Mouse (Mus musculus): Measurements from ENCODE around the gene E2f6. TPM values are rescaled to one million over a fixed set of nuclear protein-coding genes. Genes with fewer than 3 reads are reported as not detected.

Gene E2f6
- polyA plus RNA-seq, 1 experiment from 2014 or later, result 75.3 TPM

GRCm38 (mm10) chr12:16848501-16848900, 37.7 kb downstream of the E2f6 start:
- WGBS, result 87% methylated on average over 2 of the region's 2 CpGs
- ATAC-seq (ENCODE audit: low FRiP score), result no peak
- Histone ChIP-seq H3K9ac (ENCODE audit: low read depth, low read length) (no peak overlapping the region), H3K36me3 (ENCODE audit: control insufficient read depth, insufficient read depth, low read length) (no peaks in the 10 kb centered on the region), H3K4me2 (replicated peaks; ENCODE audit: low read depth, low read length) (no peak overlapping the region), H3K27ac (ENCODE audit: low read depth, low read length) (no peak overlapping the region), H3K4me3 (ENCODE audit: low read depth, low read length) (no peak overlapping the region), H3K4me1 (replicated peaks; ENCODE audit: control insufficient read depth, insufficient read depth, low read length) (no peaks in the 10 kb centered on the region), H3K27me3 (ENCODE audit: control insufficient read depth, insufficient read depth, low read length) (no peaks in the 10 kb centered on the region), H3K9me3 (ENCODE audit: control insufficient read depth, low read length) (no peaks in the 10 kb centered on the region)
- DNase-seq (ENCODE audit: low spot score), result no peak

- Histone ChIP-seq H3K4me2 (replicated peaks; ENCODE audit: low read depth, low read length) (no peak overlapping the region), H3K4me3 (ENCODE audit: low read depth, low read length) (no peak overlapping the region), H3K9ac (ENCODE audit: low read depth, low read length) (no peak overlapping the region), H3K27me3 (ENCODE audit: control insufficient read depth, insufficient read depth, low read length) (no peaks in the 10 kb centered on the region), H3K27ac (ENCODE audit: low read depth, low read length) (no peak overlapping the region), H3K4me1 (replicated peaks; ENCODE audit: control insufficient read depth, insufficient read depth, low read length) (no peaks in the 10 kb centered on the region), H3K9me3 (ENCODE audit: control insufficient read depth, low read length) (no peaks in the 10 kb centered on the region), H3K36me3 (ENCODE audit: control insufficient read depth, insufficient read depth, low read length) (no peaks in the 10 kb centered on the region)
- WGBS, result 69% methylated on average over 2 of the region's 2 CpGs
- ATAC-seq (ENCODE audit: low FRiP score), result no peak
- no peak for DNase-seq (ENCODE audit: low spot score)
Measured at GRCm38 (mm10) chr12:16849821-16850220, 39.1 kb downstream of the E2f6 start.

- WGBS, result 44% methylated on average over 16 of the region's 16 CpGs
- Histone ChIP-seq H3K4me3 (ENCODE audit: low read depth, low read length) (no peak overlapping the region), H3K9ac (ENCODE audit: low read depth, low read length) (no peak overlapping the region), H3K4me1 (replicated peaks; ENCODE audit: control insufficient read depth, insufficient read depth, low read length) (no peaks in the 10 kb centered on the region), H3K36me3 (ENCODE audit: control insufficient read depth, insufficient read depth, low read length) (no peaks in the 10 kb centered on the region), H3K9me3 (ENCODE audit: control insufficient read depth, low read length) (no peaks in the 10 kb centered on the region), H3K27me3 (ENCODE audit: control insufficient read depth, insufficient read depth, low read length) (no peaks in the 10 kb centered on the region), H3K27ac (ENCODE audit: low read depth, low read length) (no peak overlapping the region), H3K4me2 (replicated peaks; ENCODE audit: low read depth, low read length) (no peak overlapping the region)
- ATAC-seq (ENCODE audit: low FRiP score) (no peak), DNase-seq (ENCODE audit: low spot score) (peak; percentile 51)
Measured at GRCm38 (mm10) chr12:16850431-16851375, 39.9 kb downstream of the E2f6 start.

- H3K4me3 ChIP-seq (ENCODE audit: low read depth, low read length), result no peak overlapping the region
- WGBS, result 89% methylated on average over 11 of the region's 11 CpGs
- H3K4me1 ChIP-seq (replicated peaks; ENCODE audit: control insufficient read depth, insufficient read depth, low read length), result no peaks in the 10 kb centered on the region
- no peak for ATAC-seq (ENCODE audit: low FRiP score)
- H3K36me3 ChIP-seq (ENCODE audit: control insufficient read depth, insufficient read depth, low read length), result no peaks in the 10 kb centered on the region
- no peak overlapping the region for H3K27ac ChIP-seq (ENCODE audit: low read depth, low read length)
- H3K9me3 ChIP-seq (ENCODE audit: control insufficient read depth, low read length), result no peaks in the 10 kb centered on the region; the same call in 1 of the 2 replicates
- no peak overlapping the region for H3K4me2 ChIP-seq (replicated peaks; ENCODE audit: low read depth, low read length)
- no peak overlapping the region for H3K9ac ChIP-seq (ENCODE audit: low read depth, low read length)
- no peaks in the 10 kb centered on the region for H3K27me3 ChIP-seq (ENCODE audit: control insufficient read depth, insufficient read depth, low read length)
- no peak for DNase-seq (ENCODE audit: low spot score)
Measured at GRCm38 (mm10) chr12:16853431-16854165, 42.8 kb downstream of the E2f6 start.

- no peaks in the 10 kb centered on the region for H3K36me3 ChIP-seq (ENCODE audit: control insufficient read depth, insufficient read depth, low read length)
- no peaks in the 10 kb centered on the region for H3K27me3 ChIP-seq (ENCODE audit: control insufficient read depth, insufficient read depth, low read length)
- H3K4me2 ChIP-seq (replicated peaks; ENCODE audit: low read depth, low read length), result no peak overlapping the region
- H3K27ac ChIP-seq (ENCODE audit: low read depth, low read length), result peak overlapping the region; percentile 53; the same call in 1 of the 2 replicates
- no peak overlapping the region for H3K9ac ChIP-seq (ENCODE audit: low read depth, low read length)
- 25% methylated on average over 6 of the region's 6 CpGs for WGBS
- no peaks in the 10 kb centered on the region for H3K4me1 ChIP-seq (replicated peaks; ENCODE audit: control insufficient read depth, insufficient read depth, low read length)
- H3K4me3 ChIP-seq (ENCODE audit: low read depth, low read length), result no peak overlapping the region
- H3K9me3 ChIP-seq (ENCODE audit: control insufficient read depth, low read length), result no peaks in the 10 kb centered on the region; the same call in 1 of the 2 replicates
- ATAC-seq (ENCODE audit: low FRiP score) (peak; percentile 92), DNase-seq (ENCODE audit: low spot score) (peak; percentile 72)
Measured at GRCm38 (mm10) chr12:16855632-16856305, 45.0 kb downstream of the E2f6 start.

- no peaks in the 10 kb centered on the region for H3K27me3 ChIP-seq (ENCODE audit: control insufficient read depth, insufficient read depth, low read length)
- DNase-seq (ENCODE audit: low spot score), result no peak
- H3K4me2 ChIP-seq (replicated peaks; ENCODE audit: low read depth, low read length), result no peak overlapping the region
- H3K4me3 ChIP-seq (ENCODE audit: low read depth, low read length), result no peak overlapping the region
- H3K4me1 ChIP-seq (replicated peaks; ENCODE audit: control insufficient read depth, insufficient read depth, low read length), result no peaks in the 10 kb centered on the region
- WGBS, result 51% methylated on average over 2 of the region's 2 CpGs
- no peak overlapping the region for H3K27ac ChIP-seq (ENCODE audit: low read depth, low read length)
- peak; percentile 67 for ATAC-seq (ENCODE audit: low FRiP score)
- H3K9me3 ChIP-seq (ENCODE audit: control insufficient read depth, low read length), result no peaks in the 10 kb centered on the region; the same call in 1 of the 2 replicates
- H3K9ac ChIP-seq (ENCODE audit: low read depth, low read length), result no peak overlapping the region
- H3K36me3 ChIP-seq (ENCODE audit: control insufficient read depth, insufficient read depth, low read length), result no peaks in the 10 kb centered on the region
Measured at GRCm38 (mm10) chr12:16856306-16856679, 45.5 kb downstream of the E2f6 start.

GRCm38 (mm10) chr12:16858081-16858480, 47.3 kb downstream of the E2f6 start:
- Histone ChIP-seq H3K4me2 (replicated peaks; ENCODE audit: low read depth, low read length) (no peak overlapping the region), H3K4me3 (ENCODE audit: low read depth, low read length) (no peak overlapping the region), H3K27ac (ENCODE audit: low read depth, low read length) (no peak overlapping the region), H3K36me3 (ENCODE audit: control insufficient read depth, insufficient read depth, low read length) (no peaks in the 10 kb centered on the region), H3K9ac (ENCODE audit: low read depth, low read length) (no peak overlapping the region), H3K27me3 (ENCODE audit: control insufficient read depth, insufficient read depth, low read length) (no peaks in the 10 kb centered on the region), H3K4me1 (replicated peaks; ENCODE audit: control insufficient read depth, insufficient read depth, low read length) (no peaks in the 10 kb centered on the region), H3K9me3 (ENCODE audit: control insufficient read depth, low read length) (no peaks in the 10 kb centered on the region; the same call in 1 of the 2 replicates)
- ATAC-seq (ENCODE audit: low FRiP score) (no peak), DNase-seq (ENCODE audit: low spot score) (no peak)
- WGBS, result 80% methylated on average over 4 of the region's 4 CpGs

- ATAC-seq (ENCODE audit: low FRiP score) (no peak), DNase-seq (ENCODE audit: low spot score) (no peak)
- no peaks in the 10 kb centered on the region; the same call in 1 of the 2 replicates for H3K9me3 ChIP-seq (ENCODE audit: control insufficient read depth, low read length)
- H3K4me2 ChIP-seq (replicated peaks; ENCODE audit: low read depth, low read length), result no peak overlapping the region
- no peaks in the 10 kb centered on the region for H3K27me3 ChIP-seq (ENCODE audit: control insufficient read depth, insufficient read depth, low read length)
- no peaks in the 10 kb centered on the region for H3K36me3 ChIP-seq (ENCODE audit: control insufficient read depth, insufficient read depth, low read length)
- H3K4me3 ChIP-seq (ENCODE audit: low read depth, low read length), result no peak overlapping the region
- H3K4me1 ChIP-seq (replicated peaks; ENCODE audit: control insufficient read depth, insufficient read depth, low read length), result no peaks in the 10 kb centered on the region
- no peak overlapping the region for H3K9ac ChIP-seq (ENCODE audit: low read depth, low read length)
- H3K27ac ChIP-seq (ENCODE audit: low read depth, low read length), result no peak overlapping the region
- WGBS, result 95% methylated on average over 2 of the region's 2 CpGs
Measured at GRCm38 (mm10) chr12:16859781-16860180, 49.0 kb downstream of the E2f6 start.

All from hindbrain, embryonic 11.5 days (tissue).